Comparison of ENCODE assay signal across 8 mouse cellular contexts in the genomic region with DNA sequence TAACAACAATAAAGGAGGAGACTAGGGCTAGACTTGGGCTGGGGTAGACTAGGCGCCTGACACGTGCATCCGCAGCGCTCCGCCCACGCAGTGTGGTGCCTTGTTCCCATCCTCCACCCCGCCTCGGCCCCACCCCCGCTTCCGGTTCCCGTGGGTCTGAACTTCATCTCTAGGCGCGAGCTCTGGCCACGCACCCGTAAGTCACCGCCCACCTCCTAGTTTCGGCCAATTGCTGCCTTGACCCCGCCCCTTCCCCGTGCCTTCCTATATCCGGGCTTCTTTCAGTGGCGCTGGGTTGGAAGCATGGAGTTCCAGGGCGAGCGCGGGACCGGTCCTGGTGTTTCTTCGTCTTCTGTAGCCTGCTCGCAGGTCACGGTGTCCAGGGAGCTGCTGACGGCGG. TPM values are rescaled to one million over a fixed set of nuclear protein-coding genes. Genes with fewer than 3 reads are reported as not detected.
DNase-seq lines count a peak whose midpoint lies in the region; ATAC-seq and TF ChIP-seq lines count a peak whose summit lies in the region.

A gene (plus strand): TSS at position 266 of the 400 bp plus-strand sequence.

- TF ChIP-seq POLR2A in olfactory bulb, adult 2 months (IDR thresholded peaks at IDR 0.05; ENCODE audit: insufficient read depth, low read depth, low read length): peak; percentile 78
- peak; percentile 80 for TF ChIP-seq POLR2A in thymus, adult 2 months (IDR thresholded peaks at IDR 0.05; ENCODE audit: control insufficient read depth, extremely low read depth, insufficient read depth, low read length, poor library complexity)

- intact Hi-C loops in heart, postnatal 36 days (cut with DNase I): loop anchor here (2.0 kb wide), 1 partner anchor 183 kb away; a partner anchor contains a TSS

- H3K4me3 ChIP-seq in G1E (ENCODE audit: low read depth, low read length): peak within 1 kb of the TSS; percentile 100
- peak within 1 kb of the TSS; percentile 79 for H3K4me3 ChIP-seq in forebrain, embryonic 16.5 days (replicated peaks; ENCODE audit: low read length)
- H3K4me3 ChIP-seq in layer of hippocampus, adult 2 months: peak within 1 kb of the TSS; percentile 64
- H3K4me3 ChIP-seq in lung, embryonic 14.5 days (ENCODE audit: low read depth, low read length): peak within 1 kb of the TSS; percentile 92
- peak within 1 kb of the TSS; percentile 67 for H3K4me3 ChIP-seq in olfactory bulb, adult 2 months (ENCODE audit: insufficient read depth, low read depth, low read length)
- H3K4me3 ChIP-seq in thymus, adult 2 months (ENCODE audit: control insufficient read depth, insufficient read depth, low read length): peak within 1 kb of the TSS; percentile 97

- peak within 1 kb of the TSS; percentile 84 for H3K27ac ChIP-seq in forebrain, embryonic 16.5 days (ENCODE audit: low read length)
- H3K27ac ChIP-seq in layer of hippocampus, adult 2 months: peak within 1 kb of the TSS; percentile 91
- H3K27ac ChIP-seq in lung, embryonic 14.5 days (ENCODE audit: low read depth): peak within 1 kb of the TSS; percentile 75
- H3K27ac ChIP-seq in olfactory bulb, adult 2 months (ENCODE audit: insufficient read depth, low read depth, low read length): peak within 1 kb of the TSS; percentile 71
- no peak within 1 kb of the TSS for H3K27ac ChIP-seq in thymus, adult 2 months (ENCODE audit: control insufficient read depth, insufficient read depth, low read length)

- 0 out of 2 replicates have a peak, but pooled peaks cover 2% of the 10 kb centered on the region for H3K27me3 ChIP-seq in G1E (ENCODE audit: insufficient read depth, low read length)
- no peaks in the 10 kb centered on the region for H3K27me3 ChIP-seq in forebrain, embryonic 16.5 days (replicated peaks; ENCODE audit: control insufficient read depth, insufficient read depth, low read length)
- no peaks in the 10 kb centered on the region for H3K27me3 ChIP-seq in lung, embryonic 14.5 days (ENCODE audit: insufficient read depth, low read length)
- no peaks in the 10 kb centered on the region for H3K27me3 ChIP-seq in thymus, adult 2 months (ENCODE audit: control insufficient read depth, insufficient read depth, low read length)

- H3K4me2 ChIP-seq in forebrain, embryonic 16.5 days (ENCODE audit: low read length): peak within 1 kb of the TSS; percentile 79
- H3K4me2 ChIP-seq in lung, embryonic 14.5 days: peak within 1 kb of the TSS; percentile 68

- peaks cover 49% of the 10 kb centered on the region for H3K4me1 ChIP-seq in G1E (ENCODE audit: insufficient read depth, low read depth, low read length)
- H3K4me1 ChIP-seq in forebrain, embryonic 16.5 days (replicated peaks; ENCODE audit: control insufficient read depth, insufficient read depth, low read length): peaks cover 17% of the 10 kb centered on the region
- H3K4me1 ChIP-seq in lung, embryonic 14.5 days (ENCODE audit: insufficient read depth): peaks cover 8% of the 10 kb centered on the region; the same call in 1 of the 2 replicates
- H3K4me1 ChIP-seq in olfactory bulb, adult 2 months (ENCODE audit: control insufficient read depth, insufficient read depth, low read length): peaks cover 3% of the 10 kb centered on the region
- H3K4me1 ChIP-seq in thymus, adult 2 months (replicated peaks; ENCODE audit: control insufficient read depth, insufficient read depth, low read length): peaks cover 7% of the 10 kb centered on the region; the same call in 1 of the 2 replicates

- peak; percentile 97 for ATAC-seq in G1E (ENCODE audit: extremely low read depth, insufficient number of reproducible peaks, low FRiP score, poor library complexity, severe bottlenecking)
- ATAC-seq in forebrain, embryonic 16.5 days: peak; percentile 98
- ATAC-seq in lung, embryonic 14.5 days (ENCODE audit: insufficient read depth): peak; percentile 98

- under 1% methylated on average over 30 of the region's 30 CpGs for WGBS in forebrain, embryonic 16.5 days
- WGBS in lung, embryonic 14.5 days: under 1% methylated on average over 30 of the region's 30 CpGs
- under 1% methylated on average over 30 of the region's 30 CpGs for WGBS in olfactory bulb, adult 2 months
- under 1% methylated on average over 30 of the region's 30 CpGs for WGBS in thymus, adult 2 months

- peaks cover 34% of the 10 kb centered on the region for H3K36me3 ChIP-seq in G1E (replicated peaks)
- H3K36me3 ChIP-seq in forebrain, embryonic 16.5 days (ENCODE audit: control insufficient read depth, insufficient read depth): peaks cover 6% of the 10 kb centered on the region; the same call in 1 of the 2 replicates
- peaks cover 28% of the 10 kb centered on the region for H3K36me3 ChIP-seq in lung, embryonic 14.5 days (ENCODE audit: insufficient read depth)
- peaks cover 19% of the 10 kb centered on the region for H3K36me3 ChIP-seq in thymus, adult 2 months (ENCODE audit: control insufficient read depth, insufficient read depth, low read length)

- DNase-seq in G1E (ENCODE audit: low spot score): peak; percentile 96
- peak; percentile 96 to 98 for DNase-seq in cerebellum, adult 18-20 months
- peak; percentile 94 to 95 for DNase-seq in heart, postnatal 36 days
- DNase-seq in layer of hippocampus, adult 2 months (ENCODE audit: low spot score in 2 of 2): peak; percentile 96 to 97
- peak; percentile 98 for DNase-seq in lung, embryonic 14.5 days
- DNase-seq in thymus, adult 2 months: peak; percentile 96

- H3K9ac ChIP-seq in forebrain, embryonic 16.5 days (replicated peaks; ENCODE audit: low read depth, low read length): peak within 1 kb of the TSS; percentile 77
- peak within 1 kb of the TSS; percentile 80 for H3K9ac ChIP-seq in lung, embryonic 14.5 days

- H3K9me3 ChIP-seq in G1E (replicated peaks): no peaks in the 10 kb centered on the region
- no peaks in the 10 kb centered on the region for H3K9me3 ChIP-seq in forebrain, embryonic 16.5 days (ENCODE audit: control insufficient read depth, low read length)
- no peaks in the 10 kb centered on the region for H3K9me3 ChIP-seq in lung, embryonic 14.5 days (ENCODE audit: low read depth, low read length)

- no peak for TF ChIP-seq CTCF in G1E (IDR thresholded peaks at IDR 0.05; ENCODE audit: low read depth, low read length)
- no peak for TF ChIP-seq CTCF in layer of hippocampus, adult 2 months (conservative IDR thresholded peaks at IDR 0.05)
- no peak for TF ChIP-seq CTCF in lung, embryonic 14.5 days (IDR thresholded peaks at IDR 0.05; ENCODE audit: low read depth)
- no peak for TF ChIP-seq CTCF in olfactory bulb, adult 2 months (IDR thresholded peaks at IDR 0.05; ENCODE audit: insufficient read depth, low read depth, low read length)
- TF ChIP-seq CTCF in thymus, adult 2 months (IDR thresholded peaks at IDR 0.05; ENCODE audit: borderline replicate concordance, control insufficient read depth, extremely low read depth, insufficient read depth, low read length, poor library complexity): 0 out of 2 replicates have a peak, but pooled peaks have one; percentile 32

RNA-seq across cellular contexts. Expression of the gene that starts here (rescaled TPM):
- 5.5 TPM in 2 replicates for total RNA-seq in G1E (2014; fragmentation: Nextera tagmentation)
- total RNA-seq in G1E (2017): 2.0 and 2.3 TPM in 2 replicates
- polyA plus RNA-seq in G1E (2012): 0.54 and 0.67 TPM in 2 replicates
- 1.1 and 1.3 TPM in 2 replicates for polyA plus RNA-seq in forebrain, embryonic 16.5 days (2015; fragmentation: Nextera tagmentation; extraction: Ambion mirVana)
- total RNA-seq in heart, postnatal 36 days (2021): under 1 TPM; 0.49 to 0.67 TPM
- 1 to 10 TPM; 3.1 to 3.9 TPM for total RNA-seq in layer of hippocampus, adult 2 months (2021)
- polyA plus RNA-seq in lung, embryonic 14.5 days (2014; fragmentation: Nextera tagmentation; extraction: Ambion mirVana): 0.78 and 0.84 TPM in 2 replicates
- polyA plus RNA-seq in olfactory bulb, adult 2 months (2012; ENCODE audit: insufficient read depth, insufficient read length, low replicate concordance, missing spikeins): 2.4 TPM in 1 of 2 replicates, not detected in the other
- polyA plus RNA-seq in thymus, adult 2 months (2012; rRNA removed): 0.64 and 0.65 TPM in 2 replicates

Comparison
In these comparisons a context has a peak if more than half of its experiments do, and no peak if none do; other contexts are left out.
1. Peak in DNase-seq in heart, postnatal 36 days; RNA of the gene not detected or under 1 TPM.
2. Peak in DNase-seq, ATAC-seq, H3K4me3 ChIP-seq, H3K27ac ChIP-seq, H3K9ac ChIP-seq and H3K4me2 ChIP-seq in lung, embryonic 14.5 days; RNA of the gene not detected or under 1 TPM.
3. Peak in DNase-seq and H3K4me3 ChIP-seq in thymus, adult 2 months; RNA of the gene not detected or under 1 TPM.